Mouse (Mus musculus): ENCODE measurements around the gene Vmn2r70. TPM values are rescaled to one million over a fixed set of nuclear protein-coding genes. Genes with fewer than 3 reads are reported as not detected.

Vmn2r70 gene
- not detected in 2 replicates for polyA plus RNA-seq (2016; fragmentation: Nextera tagmentation; extraction: Ambion mirVana)

- Histone ChIP-seq H3K4me1 (no peaks in the 10 kb centered on the region), H3K27me3 (ENCODE audit: insufficient read depth, poor library complexity, severe bottlenecking) (no peaks in the 10 kb centered on the region), H3K27ac (no peak within 1 kb of the TSS), H3K36me3 (no peaks in the 10 kb centered on the region), H3K4me3 (no peak within 1 kb of the TSS), H3K9me3 (no peaks in the 10 kb centered on the region)
- 79% methylated on average over 2 of the region's 2 CpGs for WGBS
- DNase-seq (ENCODE audit: low spot score), result no peak
Measured at GRCm38 (mm10) chr7:85569092-85569491, at the start of gene Vmn2r70. Vmn2r70 (minus strand) TSS chr7:85569192.

DNA sequence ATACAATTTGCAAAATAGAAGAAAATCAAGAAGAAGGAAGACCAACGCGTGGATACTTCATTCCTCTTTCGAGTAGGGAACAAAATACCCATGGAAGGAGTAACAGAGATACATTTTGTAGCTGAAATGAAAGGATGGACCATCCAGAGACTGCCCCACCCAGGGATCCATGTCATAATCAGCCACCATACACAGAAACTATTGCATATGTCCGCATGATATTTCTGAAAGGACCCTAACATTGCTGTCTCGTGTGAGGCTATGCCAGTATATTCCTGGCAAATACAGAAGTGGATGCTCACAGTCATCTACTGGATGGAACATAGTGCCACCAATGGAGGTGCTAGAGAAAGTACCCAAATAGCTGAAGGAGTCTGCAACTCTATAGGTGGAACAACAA is 6.2 kb downstream of the Vmn2r70 start, which contains the start of gene Vmn2r71:
Vmn2r71 (plus strand) TSS at position 301 of the 400 bp plus-strand sequence.
- no peak for DNase-seq (ENCODE audit: low spot score)
- H3K27me3 ChIP-seq (ENCODE audit: insufficient read depth, poor library complexity, severe bottlenecking), result no peaks in the 10 kb centered on the region
- H3K9me3 ChIP-seq, result no peaks in the 10 kb centered on the region
- 83% methylated on average over 5 of the region's 5 CpGs for WGBS
- H3K4me3 ChIP-seq, result no peak within 1 kb of the TSS
- H3K4me1 ChIP-seq, result no peaks in the 10 kb centered on the region
- H3K36me3 ChIP-seq, result no peaks in the 10 kb centered on the region
- no peak within 1 kb of the TSS for H3K27ac ChIP-seq

DNA sequence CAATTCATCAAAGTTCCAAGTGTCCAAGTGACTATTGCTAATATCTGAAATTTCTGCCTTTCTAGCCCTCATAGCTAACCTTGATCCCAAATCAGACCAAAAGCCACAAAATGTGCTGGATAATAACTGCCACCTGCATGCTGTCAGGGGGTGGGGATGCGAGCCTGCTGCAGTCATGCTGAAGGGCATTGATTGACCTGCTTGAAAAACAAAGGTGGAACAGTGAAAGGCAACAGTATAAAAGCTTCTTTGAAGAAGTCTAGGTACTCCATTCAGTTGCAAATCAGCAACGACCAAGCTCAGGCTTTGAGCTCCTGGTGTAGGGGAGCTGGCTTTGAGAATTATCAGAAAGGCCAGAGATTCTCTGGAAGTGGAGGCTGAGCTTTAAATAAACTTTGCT is 25.9 kb downstream of the Vmn2r70 start:
- WGBS, result 68% methylated on average over 2 of the region's 2 CpGs
- H3K9me3 ChIP-seq, result peaks cover 2% of the 10 kb centered on the region; the same call in 1 of the 2 replicates
- H3K36me3 ChIP-seq, result no peaks in the 10 kb centered on the region
- H3K27ac ChIP-seq, result no peak overlapping the region
- no peaks in the 10 kb centered on the region for H3K27me3 ChIP-seq (ENCODE audit: insufficient read depth, poor library complexity, severe bottlenecking)
- no peak for DNase-seq (ENCODE audit: low spot score)
- H3K4me1 ChIP-seq, result no peaks in the 10 kb centered on the region
- H3K4me3 ChIP-seq, result no peak overlapping the region

DNA sequence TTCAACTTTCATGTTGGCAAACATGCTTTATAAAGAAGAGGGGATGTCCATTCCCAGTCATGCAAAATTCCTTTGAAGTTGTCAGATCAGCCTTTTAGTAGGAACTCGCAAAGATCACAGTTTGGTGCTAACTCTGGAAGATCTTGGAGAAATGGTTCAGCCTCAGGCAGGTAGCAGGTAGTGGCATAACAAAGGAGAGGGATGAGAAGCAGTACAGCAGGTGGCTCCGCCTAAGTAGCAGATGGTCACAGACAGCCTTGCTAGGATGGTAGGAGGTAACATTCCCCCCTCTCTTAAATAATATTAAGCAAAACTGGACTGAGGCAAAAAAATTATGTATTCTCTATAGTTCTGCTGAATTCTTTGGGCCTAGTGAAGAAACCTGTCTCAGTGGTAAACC is 26.9 kb downstream of the Vmn2r70 start:
- 78% methylated on average over 2 of the region's 2 CpGs for WGBS
- Histone ChIP-seq H3K36me3 (no peaks in the 10 kb centered on the region), H3K9me3 (peaks cover 2% of the 10 kb centered on the region; the same call in 1 of the 2 replicates), H3K4me1 (no peaks in the 10 kb centered on the region), H3K4me3 (no peak overlapping the region), H3K27me3 (ENCODE audit: insufficient read depth, poor library complexity, severe bottlenecking) (no peaks in the 10 kb centered on the region), H3K27ac (no peak overlapping the region)
- DNase-seq (ENCODE audit: low spot score), result no peak

Other genes with a start within 250 kb of the Vmn2r70 start
- gene Vmn2r69, start 153.3 kb downstream of the Vmn2r70 start, polyA plus RNA-seq (2016; fragmentation: Nextera tagmentation; extraction: Ambion mirVana), result not detected in 2 replicates
- not detected in 2 replicates for gene Vmn2r71, start 6.1 kb downstream of the Vmn2r70 start, polyA plus RNA-seq (2016; fragmentation: Nextera tagmentation; extraction: Ambion mirVana)
- not detected in 2 replicates for gene Vmn2r72, start 185.9 kb upstream of the Vmn2r70 start, polyA plus RNA-seq (2016; fragmentation: Nextera tagmentation; extraction: Ambion mirVana)

All from heart, embryonic 10.5 days (tissue).